Mouse (Mus musculus) heart, embryonic 12.5 days (tissue): ENCODE results near the gene Abca17. TPM values are rescaled to one million over a fixed set of nuclear protein-coding genes. Genes with fewer than 3 reads are reported as not detected.

Experiments
- ATAC-seq: fragments of 200-750 bp; cut with Nextera tagmentation; 2 replicates; pipeline ENCODE4 v1.8.0; 2017; ENCODE audit warnings: moderate TSS enrichment, moderate library complexity; ENCODE audit not compliant: insufficient number of reproducible peaks, low FRiP score
- H3K27ac ChIP-seq: fragments of 300-500 bp; sonication (generic); 2 replicates; pipeline ENCODE4 v1.5.1; 2016; ENCODE audit warnings: mild to moderate bottlenecking, moderate library complexity; ENCODE audit not compliant: poor library complexity, severe bottlenecking
- H3K27me3 ChIP-seq: fragments of 300-500 bp; sonication (generic); replicated peaks from 2 replicates; pipeline ENCODE4 v1.6.1; 2016; ENCODE audit warnings: mild to moderate bottlenecking, moderate library complexity
- H3K36me3 ChIP-seq: fragments of 300-500 bp; sonication (generic); 2 replicates; pipeline ENCODE4 v1.6.1; 2016; ENCODE audit warnings: mild to moderate bottlenecking, moderate library complexity
- H3K4me1 ChIP-seq: fragments of 300-500 bp; sonication (generic); replicated peaks from 2 replicates; pipeline ENCODE4 v1.6.1; 2016; ENCODE audit warnings: mild to moderate bottlenecking
- H3K4me2 ChIP-seq: fragments of 300-500 bp; sonication (generic); 2 replicates; pipeline ENCODE4 v1.6.1; 2016; ENCODE audit warnings: mild to moderate bottlenecking, moderate library complexity
- H3K4me3 ChIP-seq: fragments of 300-500 bp; sonication (generic); 2 replicates; pipeline ENCODE4 v1.5.1; 2016; ENCODE audit warnings: mild to moderate bottlenecking
- H3K9ac ChIP-seq: fragments of 300-500 bp; sonication (generic); 2 replicates; pipeline ENCODE4 v1.6.1; 2016; ENCODE audit warnings: mild to moderate bottlenecking, moderate library complexity
- H3K9me3 ChIP-seq: fragments of 300-500 bp; sonication (generic); replicated peaks from 2 replicates; pipeline ENCODE4 v1.6.1; 2016; ENCODE audit warnings: mild to moderate bottlenecking, moderate library complexity
- WGBS: fragments of 180-500 bp; shearing (Covaris S2); methylation state at CpG from one replicate; pipeline ENCODE4 v1.1.7; 2016; 5-methylcytosine and 5-hydroxymethylcytosine counted together
- polyA plus RNA-seq: library from polyadenylated mRNA; unstranded; fragments of >200 nt; fragmentation: Nextera tagmentation; extraction: Ambion mirVana; gene quantifications from 2 replicates; pipeline ENCODE4 v1.2.1, GENCODE M21; 2016

The Abca17 gene
- polyA plus RNA-seq, 1 experiment from 2014 or later, result not detected

DNA sequence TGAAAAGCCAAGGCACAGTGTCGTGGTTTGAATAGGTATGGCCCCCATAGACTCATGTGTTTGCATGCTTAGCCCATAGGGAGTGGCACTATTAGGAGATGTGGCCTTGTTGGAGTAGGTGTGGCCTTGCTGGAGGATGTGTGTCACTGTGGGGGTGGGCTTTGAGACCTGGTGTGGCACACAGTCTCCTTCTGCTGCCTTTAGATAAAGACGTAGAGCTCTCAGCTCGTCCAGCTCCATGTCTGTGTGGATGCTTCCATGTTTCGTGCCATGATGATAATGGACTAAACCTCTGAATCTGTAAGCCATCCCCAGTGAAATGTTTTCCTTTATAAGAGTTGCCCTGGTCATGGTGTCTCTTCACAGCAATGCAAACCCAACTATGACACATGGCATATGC is 71.0 kb downstream of the Abca17 start:
- Histone ChIP-seq H3K27ac (no peak overlapping the region), H3K4me1 (no peaks in the 10 kb centered on the region), H3K9ac (no peak overlapping the region), H3K4me2 (no peak overlapping the region), H3K36me3 (no peaks in the 10 kb centered on the region), H3K27me3 (no peaks in the 10 kb centered on the region), H3K4me3 (no peak overlapping the region), H3K9me3 (peaks cover 9% of the 10 kb centered on the region; the same call in 1 of the 2 replicates)
- WGBS, result 77% methylated on average over 4 of the region's 4 CpGs
- ATAC-seq, result no peak

DNA sequence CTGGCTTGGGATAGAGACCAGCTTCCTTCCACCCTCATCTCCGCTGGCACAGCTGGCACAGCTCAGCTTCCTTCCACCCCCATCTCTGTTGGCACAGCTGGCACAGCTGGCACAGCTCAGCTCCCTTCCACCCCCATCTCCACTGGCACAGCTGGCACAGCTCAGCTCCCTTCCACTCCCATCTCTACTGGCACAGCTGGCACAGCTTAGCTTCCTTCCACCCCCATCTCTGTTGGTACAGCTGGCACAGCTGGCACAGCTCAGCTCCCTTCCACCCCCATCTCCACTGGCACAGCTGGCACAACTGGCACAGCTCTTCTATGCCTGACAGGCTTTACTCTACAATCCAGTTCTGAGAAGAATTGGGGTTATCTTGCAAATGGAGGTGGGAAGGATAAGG is 83.7 kb downstream of the Abca17 start:
- Histone ChIP-seq H3K4me3 (no peak overlapping the region), H3K4me1 (no peaks in the 10 kb centered on the region), H3K4me2 (no peak overlapping the region), H3K27me3 (no peaks in the 10 kb centered on the region), H3K9me3 (no peaks in the 10 kb centered on the region), H3K9ac (no peak overlapping the region), H3K36me3 (no peaks in the 10 kb centered on the region), H3K27ac (no peak overlapping the region)
- WGBS, result 83% methylated on average over 1 of the region's 1 CpGs
- ATAC-seq, result no peak

DNA sequence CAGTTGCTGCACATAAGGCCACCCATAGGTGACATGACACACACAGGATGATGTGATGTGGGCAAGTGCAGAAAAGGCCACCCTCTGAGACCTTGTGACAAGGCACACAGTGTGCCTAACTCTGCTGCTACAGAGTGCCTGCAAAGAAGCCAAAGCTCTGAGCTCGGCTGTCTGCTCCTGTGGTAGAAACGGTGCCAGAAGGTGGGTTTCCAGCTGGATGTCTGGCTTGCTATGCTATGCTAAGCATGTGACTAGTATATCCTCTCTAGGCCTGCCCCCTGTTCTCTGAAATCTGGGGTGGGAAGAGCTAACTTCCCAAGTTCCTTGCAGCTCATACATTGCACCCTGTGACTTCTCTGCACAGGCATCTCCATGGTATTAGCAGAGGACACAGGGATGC is 86.1 kb downstream of the Abca17 start:
- no peak for ATAC-seq

DNA sequence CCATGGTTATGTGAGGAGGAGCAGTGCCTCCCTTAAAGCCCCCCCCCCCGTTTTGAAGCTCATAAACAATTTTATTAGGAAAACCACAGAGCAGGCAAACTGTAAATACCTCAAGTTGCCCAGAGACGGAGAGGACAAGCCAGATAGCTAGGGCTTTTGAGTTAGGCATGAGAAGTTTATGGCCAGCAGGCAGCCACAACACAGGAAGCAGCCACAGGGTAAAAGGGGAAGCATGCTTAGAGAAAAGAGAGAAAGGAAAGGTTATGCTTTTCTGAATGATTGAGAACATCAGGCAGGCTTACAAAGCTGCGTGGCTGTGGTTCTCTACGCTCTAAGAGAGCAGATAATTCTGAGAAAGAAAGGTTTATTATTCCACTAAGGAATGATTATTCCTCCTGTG is 90.4 kb downstream of the Abca17 start:
- Histone ChIP-seq H3K9me3 (no peaks in the 10 kb centered on the region), H3K9ac (no peak overlapping the region), H3K4me3 (no peak overlapping the region), H3K36me3 (no peaks in the 10 kb centered on the region), H3K27ac (no peak overlapping the region), H3K4me1 (no peaks in the 10 kb centered on the region), H3K4me2 (no peak overlapping the region), H3K27me3 (no peaks in the 10 kb centered on the region)
- 65% methylated on average over 4 of the region's 4 CpGs for WGBS
- no peak for ATAC-seq

More for the DNA sequence above, 86.1 kb downstream of the Abca17 start:
- Histone ChIP-seq H3K9me3 (no peaks in the 10 kb centered on the region), H3K4me2 (no peak overlapping the region), H3K36me3 (no peaks in the 10 kb centered on the region), H3K4me3 (no peak overlapping the region), H3K4me1 (no peaks in the 10 kb centered on the region), H3K9ac (no peak overlapping the region), H3K27ac (no peak overlapping the region), H3K27me3 (no peaks in the 10 kb centered on the region)
- 64% methylated on average over 2 of the region's 2 CpGs for WGBS

DNA sequence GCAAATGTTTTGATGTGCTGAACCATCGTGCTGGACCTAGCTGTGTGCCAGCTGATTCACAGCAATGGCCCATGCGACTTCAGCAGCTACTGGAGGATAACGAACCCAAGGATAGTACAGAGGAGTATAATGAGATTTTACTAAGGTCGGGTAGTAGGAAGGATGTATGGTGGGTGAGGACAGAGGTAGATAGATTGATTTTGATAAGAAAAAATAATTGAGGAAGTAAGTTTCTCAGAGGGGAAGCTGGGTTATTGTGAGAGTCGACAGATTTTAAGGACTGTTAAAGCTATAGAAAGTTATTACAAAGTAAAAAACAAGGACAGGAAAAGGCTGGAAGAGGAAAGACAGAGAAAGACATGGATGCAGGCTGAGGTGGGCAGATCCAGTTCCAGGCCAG is 91.2 kb downstream of the Abca17 start:
- no peak for ATAC-seq
- Histone ChIP-seq H3K27ac (no peak overlapping the region), H3K4me2 (no peak overlapping the region), H3K9ac (no peak overlapping the region), H3K4me3 (no peak overlapping the region), H3K27me3 (no peaks in the 10 kb centered on the region), H3K36me3 (no peaks in the 10 kb centered on the region), H3K4me1 (no peaks in the 10 kb centered on the region), H3K9me3 (no peaks in the 10 kb centered on the region)
- WGBS, result 66% methylated on average over 5 of the region's 5 CpGs

DNA sequence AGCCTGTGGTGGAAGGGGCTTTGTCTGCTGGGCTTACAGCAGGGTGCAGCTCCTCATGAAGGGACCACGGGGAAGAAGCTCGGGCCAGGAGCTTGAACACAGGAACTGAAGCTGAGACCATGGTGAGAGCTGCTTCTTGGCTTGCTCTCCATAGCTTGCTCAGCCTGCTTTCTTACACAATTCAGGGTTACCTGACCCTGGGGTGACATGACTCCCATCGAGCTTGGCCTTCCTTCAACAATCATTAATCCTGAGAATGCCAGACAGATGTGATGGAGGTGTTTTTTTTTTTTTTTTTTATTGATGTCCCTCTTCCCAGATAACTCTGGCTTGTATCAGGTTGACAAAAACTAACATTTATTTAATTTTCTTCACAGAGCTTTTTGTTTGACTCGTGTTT is 91.9 kb downstream of the Abca17 start:
- no peak overlapping the region for H3K4me3 ChIP-seq
- no peaks in the 10 kb centered on the region for H3K27me3 ChIP-seq
- no peak for ATAC-seq
- H3K9ac ChIP-seq, result no peak overlapping the region
- no peaks in the 10 kb centered on the region for H3K36me3 ChIP-seq
- no peak overlapping the region for H3K4me2 ChIP-seq
- no peaks in the 10 kb centered on the region for H3K9me3 ChIP-seq
- H3K27ac ChIP-seq, result no peak overlapping the region
- 71% methylated on average over 4 of the region's 4 CpGs for WGBS
- H3K4me1 ChIP-seq, result no peaks in the 10 kb centered on the region

DNA sequence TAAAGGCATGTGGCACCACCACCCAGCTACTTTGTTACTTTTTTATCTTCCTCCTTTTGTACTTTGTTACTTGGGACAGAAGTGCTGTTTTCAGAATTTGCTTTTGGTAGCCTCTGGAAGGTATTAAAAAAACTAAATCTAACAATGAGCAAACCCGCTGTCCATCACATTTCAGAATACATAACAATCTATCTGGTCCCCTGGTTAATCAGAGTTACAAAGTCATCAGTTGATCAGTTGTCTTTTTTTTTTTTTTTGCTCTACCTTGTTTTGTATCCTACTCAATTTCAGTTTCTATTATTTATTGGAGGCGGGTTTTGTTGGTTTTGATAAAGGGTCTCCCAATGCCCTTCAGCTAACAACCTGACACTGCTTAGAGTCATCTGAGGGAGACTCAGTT is 98.5 kb downstream of the Abca17 start:
- Histone ChIP-seq H3K4me2 (peak overlapping the region; percentile 74; the same call in 1 of the 2 replicates), H3K27ac (no peak overlapping the region), H3K4me3 (no peak overlapping the region; the same call in 1 of the 2 replicates), H3K9me3 (no peaks in the 10 kb centered on the region), H3K9ac (no peak overlapping the region), H3K27me3 (no peaks in the 10 kb centered on the region), H3K36me3 (peaks cover 17% of the 10 kb centered on the region), H3K4me1 (peaks cover 17% of the 10 kb centered on the region)
- WGBS, result 86% methylated on average over 2 of the region's 2 CpGs
- ATAC-seq, result no peak

DNA sequence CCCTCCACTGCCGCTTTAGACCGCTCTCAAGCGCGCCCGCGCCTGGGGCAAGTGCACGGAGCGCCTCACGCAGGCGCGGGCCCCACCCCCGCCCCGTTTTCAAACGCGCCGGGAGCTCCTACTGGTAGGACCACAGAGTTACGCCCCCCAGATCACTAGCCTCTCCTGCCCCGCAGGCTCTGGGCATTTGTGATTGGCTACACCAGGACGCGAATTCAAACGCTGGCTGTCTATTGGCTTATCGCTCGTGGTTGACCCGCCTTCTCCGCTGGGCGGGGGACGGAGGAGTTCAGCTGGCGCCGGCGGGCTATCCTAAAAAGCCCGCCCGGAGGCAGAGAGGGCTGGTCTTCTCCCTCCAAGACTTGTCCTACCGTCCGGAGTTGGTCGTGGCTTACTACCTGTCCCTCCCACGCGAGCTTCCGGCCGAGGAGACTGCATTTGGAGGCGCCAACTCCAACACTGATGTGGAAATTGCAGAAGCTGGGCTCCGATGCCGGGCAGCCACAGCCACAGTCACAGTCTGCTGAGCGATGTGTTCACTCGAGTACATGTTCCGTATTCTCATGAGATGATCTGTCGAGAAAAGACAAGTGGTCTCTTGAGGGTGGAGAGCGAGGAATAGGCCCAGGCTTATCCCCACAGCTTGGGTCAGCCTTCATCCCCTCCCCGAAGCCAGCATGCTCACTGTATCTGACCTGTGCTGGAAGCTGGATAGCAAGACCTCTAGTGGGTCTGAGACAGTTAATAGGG is 99.4 kb downstream of the Abca17 start, which contains the start of gene Ccnf:
Ccnf (minus strand) TSS at position 165 of the 750 bp plus-strand sequence.
- Histone ChIP-seq H3K27me3 (no peaks in the 10 kb centered on the region), H3K9ac (peak within 1 kb of the TSS; percentile 85), H3K27ac (peak within 1 kb of the TSS; percentile 82), H3K9me3 (no peaks in the 10 kb centered on the region), H3K4me3 (peak within 1 kb of the TSS; percentile 87), H3K4me2 (peak within 1 kb of the TSS; percentile 74), H3K4me1 (peaks cover 17% of the 10 kb centered on the region), H3K36me3 (peaks cover 22% of the 10 kb centered on the region)
- under 1% methylated on average over 48 of the region's 48 CpGs for WGBS
- ATAC-seq, result peak; percentile 100

DNA sequence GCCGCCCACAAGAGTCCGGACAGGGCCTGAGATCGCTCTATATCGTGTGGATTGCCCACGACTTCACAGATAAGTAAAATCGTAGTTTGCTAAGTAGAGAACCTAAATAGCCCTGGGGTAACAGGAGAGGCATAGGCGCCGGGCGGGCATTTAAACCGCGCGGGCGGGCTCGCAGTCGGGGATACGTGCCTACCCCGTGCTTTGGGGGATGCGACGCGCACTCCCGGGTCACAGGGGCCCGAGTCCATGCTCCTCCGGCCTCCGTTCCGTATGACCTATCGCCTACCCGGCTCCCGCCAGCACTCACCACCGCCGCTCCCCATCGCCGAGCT is 99.9 kb downstream of the Abca17 start:
- peaks cover 17% of the 10 kb centered on the region for H3K4me1 ChIP-seq
- WGBS, result under 1% methylated on average over 32 of the region's 32 CpGs
- no peak for ATAC-seq
- peak overlapping the region; percentile 87 for H3K4me3 ChIP-seq
- H3K4me2 ChIP-seq, result peak overlapping the region; percentile 74
- H3K27ac ChIP-seq, result peak overlapping the region; percentile 20; the same call in 1 of the 2 replicates
- H3K9ac ChIP-seq, result peak overlapping the region; percentile 85
- H3K9me3 ChIP-seq, result no peaks in the 10 kb centered on the region
- peaks cover 26% of the 10 kb centered on the region for H3K36me3 ChIP-seq
- H3K27me3 ChIP-seq, result no peaks in the 10 kb centered on the region

DNA sequence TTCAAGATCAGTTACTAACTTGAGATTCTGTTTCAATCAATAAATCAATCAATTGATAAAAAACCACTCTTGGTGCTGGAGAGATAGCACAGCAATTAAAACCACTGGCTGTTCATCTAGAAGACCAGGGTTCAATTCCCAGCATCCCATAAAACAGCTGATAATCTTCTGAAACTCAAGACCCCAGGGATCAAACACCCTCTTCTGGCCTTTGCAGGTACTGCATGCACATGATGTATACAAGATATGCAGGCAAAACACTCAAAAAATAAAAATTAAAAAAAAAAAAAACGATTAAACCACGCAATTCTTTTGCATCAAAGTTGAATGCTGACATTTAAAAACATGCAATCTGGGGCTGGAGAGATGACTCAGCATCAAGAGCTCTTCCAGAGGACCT is 102.2 kb downstream of the Abca17 start:
- H3K4me3 ChIP-seq, result no peak overlapping the region
- no peak for ATAC-seq
- H3K27ac ChIP-seq, result no peak overlapping the region
- H3K9ac ChIP-seq, result no peak overlapping the region
- WGBS, result 91% methylated on average over 2 of the region's 2 CpGs
- peaks cover 17% of the 10 kb centered on the region for H3K4me1 ChIP-seq
- H3K9me3 ChIP-seq, result peaks cover 8% of the 10 kb centered on the region; the same call in 1 of the 2 replicates
- H3K4me2 ChIP-seq, result no peak overlapping the region
- no peaks in the 10 kb centered on the region for H3K27me3 ChIP-seq
- peaks cover 43% of the 10 kb centered on the region for H3K36me3 ChIP-seq

DNA sequence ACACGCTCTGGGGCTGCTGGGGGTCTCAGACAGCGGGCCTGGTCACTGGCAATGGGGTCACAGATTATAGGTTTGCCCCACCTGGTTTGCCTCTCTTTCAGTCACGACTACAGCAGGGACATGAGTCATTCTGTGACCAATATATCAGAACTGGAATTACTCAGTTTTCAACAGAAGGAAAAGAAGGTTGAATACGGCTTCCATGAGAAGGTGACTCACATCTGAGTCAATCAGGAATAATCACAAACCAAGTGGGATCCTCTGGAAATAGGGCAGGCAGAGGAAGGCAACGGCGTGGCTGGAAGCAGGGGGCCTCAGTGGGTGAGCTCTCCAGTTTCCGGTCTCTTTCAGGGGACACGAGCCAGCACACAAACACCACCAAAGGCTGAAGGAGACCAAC is 106.8 kb downstream of the Abca17 start:
- peaks cover 9% of the 10 kb centered on the region; the same call in 1 of the 2 replicates for H3K9me3 ChIP-seq
- no peak overlapping the region for H3K9ac ChIP-seq
- H3K4me1 ChIP-seq, result no peaks in the 10 kb centered on the region
- no peak overlapping the region for H3K4me3 ChIP-seq
- no peak overlapping the region for H3K27ac ChIP-seq
- no peak for ATAC-seq
- 97% methylated on average over 8 of the region's 8 CpGs for WGBS
- no peaks in the 10 kb centered on the region for H3K27me3 ChIP-seq
- peaks cover 88% of the 10 kb centered on the region for H3K36me3 ChIP-seq
- no peak overlapping the region for H3K4me2 ChIP-seq
